Mouse (Mus musculus) testis, postnatal 10 days (tissue): Measurements from ENCODE around the gene Agtpbp1.
"Not testable (repeated sequence)": the region's sequence is repeated elsewhere in the genome, so short reads cannot be mapped to it uniquely, and the experiment has no call there.

Experiments
- DNase-seq: peaks from one replicate; pipeline ENCODE4 v3.0.0; 2021; ENCODE audit warnings: low spot score

Gene Agtpbp1

DNA sequence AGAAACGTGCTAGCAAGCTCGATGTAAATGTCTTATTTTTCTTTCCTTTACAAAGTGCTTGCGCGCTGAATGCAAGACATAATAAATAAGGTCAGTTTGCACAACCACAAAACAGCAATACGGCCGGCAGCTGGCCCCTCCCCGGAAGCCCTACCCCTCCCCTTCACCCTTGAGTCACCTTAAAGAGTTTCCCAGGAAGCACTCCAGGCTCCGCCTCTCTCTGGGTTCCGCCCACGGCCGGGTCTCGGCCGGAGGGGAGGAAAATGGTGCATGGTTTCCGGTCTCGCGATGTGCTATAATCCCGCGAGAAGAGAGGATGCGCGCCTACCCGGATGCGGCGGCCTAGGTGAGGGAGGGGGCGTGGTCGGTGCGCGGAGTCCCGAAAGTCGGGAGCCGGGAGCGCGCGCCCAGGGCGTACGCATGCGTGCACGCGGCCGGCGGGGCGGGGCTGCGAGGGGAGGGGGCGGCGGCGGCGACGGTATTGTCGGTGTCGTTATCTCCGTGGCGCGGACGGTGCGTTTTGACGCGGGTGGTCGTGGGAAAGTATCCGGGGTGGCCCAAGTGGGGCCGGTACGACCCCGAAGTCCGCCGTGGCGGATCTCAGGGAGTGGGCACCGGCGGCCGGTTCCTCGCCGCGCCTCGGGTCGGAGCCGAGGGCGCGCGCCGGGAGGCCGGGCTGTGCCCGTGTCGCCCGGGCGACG is at the start of gene Agtpbp1, which contains the start of gene Naa35:
Agtpbp1 (minus strand) TSS at position 281 of the 701 bp plus-strand sequence.
Naa35 (plus strand) TSS at position 313 of the 701 bp plus-strand sequence.
- DNase-seq = peak; percentile 100

DNA sequence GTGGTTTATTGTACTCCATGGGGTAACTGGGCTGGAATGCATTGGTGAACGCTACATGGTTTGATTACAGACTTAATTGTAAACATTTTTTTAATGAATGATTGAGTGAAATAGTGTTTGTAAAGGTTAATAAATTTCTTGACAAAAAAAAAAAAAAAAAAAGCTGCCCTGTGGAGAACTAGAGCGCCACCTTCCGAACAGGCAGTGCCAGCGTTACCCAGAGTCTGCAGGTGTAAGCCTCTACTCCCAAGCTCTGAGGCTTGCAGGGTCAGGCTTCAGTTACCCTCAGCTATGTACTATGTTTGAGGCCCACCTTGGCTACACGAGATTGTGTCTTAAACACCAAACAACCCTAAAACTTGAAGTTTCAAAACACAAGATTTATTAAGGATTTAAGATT is 49.6 kb upstream of the Agtpbp1 start:
- no peak for DNase-seq

DNA sequence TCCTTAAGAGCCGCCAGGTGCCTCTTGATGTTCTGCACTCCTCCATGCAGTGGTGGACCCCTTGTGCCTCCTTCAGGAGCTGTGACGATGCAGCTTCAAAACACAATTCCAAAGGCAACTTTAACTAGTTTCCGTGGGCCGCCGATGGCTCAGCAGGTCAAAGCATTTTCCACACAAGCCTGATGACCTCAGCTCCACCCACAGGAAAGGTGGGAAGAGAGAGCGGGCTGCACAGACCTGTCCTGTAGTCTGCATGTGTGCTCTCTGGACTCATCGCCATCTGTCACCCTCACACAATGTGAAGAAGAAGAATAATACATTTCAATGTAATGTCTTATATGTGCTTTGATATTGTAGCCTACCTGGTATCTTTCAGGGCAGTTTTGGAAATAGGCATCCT is 41.7 kb upstream of the Agtpbp1 start:
- DNase-seq = no peak

DNA sequence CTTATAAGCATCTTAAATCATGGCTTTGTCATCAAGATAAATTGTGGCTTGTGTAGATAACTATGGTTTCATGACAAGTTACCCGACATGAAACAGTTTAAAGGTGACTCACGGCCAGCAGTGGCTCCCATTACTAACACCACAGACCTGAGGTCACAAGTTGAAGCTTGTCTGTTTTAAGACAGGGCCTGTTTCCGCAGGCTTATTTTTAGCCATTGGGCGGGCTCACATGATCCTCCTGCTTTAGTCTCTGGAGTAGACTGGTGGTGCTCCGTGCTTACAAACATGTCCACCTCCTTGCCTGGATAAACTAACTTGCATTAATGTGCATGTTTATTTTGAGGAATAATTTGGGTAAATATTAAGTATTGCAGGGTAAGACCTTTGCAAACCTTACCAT is 39.9 kb upstream of the Agtpbp1 start:
- no peak for DNase-seq

DNA sequence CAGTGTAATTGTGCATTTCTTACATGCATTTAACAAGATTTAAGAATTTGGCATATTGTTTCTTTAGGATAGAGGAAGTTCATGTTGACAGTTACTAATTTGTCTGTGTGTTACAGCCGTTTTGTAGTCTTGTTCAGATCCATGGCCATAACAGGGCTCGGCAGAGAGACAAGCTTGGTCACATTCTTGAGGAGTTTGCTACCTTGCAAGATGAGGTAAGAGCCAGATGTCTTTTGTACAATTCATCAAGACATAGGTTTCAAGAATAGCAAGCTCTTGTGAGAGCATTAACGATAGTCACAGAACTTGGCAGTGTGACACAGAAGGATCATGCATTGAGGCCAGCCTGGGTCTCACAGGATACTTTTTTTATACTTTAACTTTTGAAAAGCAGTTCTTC is 39.4 kb upstream of the Agtpbp1 start:
- DNase-seq = no peak

DNA sequence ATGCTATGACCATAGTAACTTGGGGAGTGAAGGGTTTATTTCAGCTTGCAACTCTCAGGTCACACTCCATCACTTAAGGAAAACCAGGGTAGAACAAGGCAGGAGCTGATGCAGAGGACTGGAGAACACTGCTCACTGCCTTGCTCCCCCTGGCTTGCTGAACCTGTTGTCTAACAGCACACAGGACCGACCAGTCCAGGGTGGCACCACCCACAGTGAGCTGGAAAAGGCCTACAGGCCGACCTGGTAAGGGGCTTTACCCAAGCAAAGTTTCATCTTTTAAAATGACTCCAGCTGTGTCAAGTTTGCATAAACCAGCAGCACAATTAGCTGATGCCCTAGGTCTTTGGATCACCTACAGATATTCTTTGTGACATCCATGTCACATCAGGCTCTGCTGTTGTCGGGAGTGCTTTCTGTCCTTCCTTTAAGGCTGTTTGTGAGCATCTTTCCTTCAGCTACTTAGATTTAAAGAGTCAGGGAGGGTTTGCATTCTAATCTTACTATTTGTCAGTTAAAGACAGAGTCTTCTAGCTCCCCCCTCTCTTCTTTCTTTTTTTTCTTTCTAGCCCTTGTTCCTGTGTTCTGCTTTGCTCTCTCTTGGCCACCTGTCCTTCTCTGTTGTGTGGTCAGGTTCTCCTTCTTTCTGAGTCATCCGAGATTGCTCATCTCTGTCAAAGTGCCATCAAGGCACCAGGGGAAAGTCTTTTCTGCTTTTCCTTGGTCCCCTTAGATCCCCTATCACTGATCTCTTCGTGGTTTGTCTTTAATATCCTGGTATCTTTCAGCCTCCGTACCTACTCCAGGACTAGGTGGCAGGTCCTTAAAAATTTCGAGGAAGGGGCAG is 36.8 kb upstream of the Agtpbp1 start:
- no peak for DNase-seq

DNA sequence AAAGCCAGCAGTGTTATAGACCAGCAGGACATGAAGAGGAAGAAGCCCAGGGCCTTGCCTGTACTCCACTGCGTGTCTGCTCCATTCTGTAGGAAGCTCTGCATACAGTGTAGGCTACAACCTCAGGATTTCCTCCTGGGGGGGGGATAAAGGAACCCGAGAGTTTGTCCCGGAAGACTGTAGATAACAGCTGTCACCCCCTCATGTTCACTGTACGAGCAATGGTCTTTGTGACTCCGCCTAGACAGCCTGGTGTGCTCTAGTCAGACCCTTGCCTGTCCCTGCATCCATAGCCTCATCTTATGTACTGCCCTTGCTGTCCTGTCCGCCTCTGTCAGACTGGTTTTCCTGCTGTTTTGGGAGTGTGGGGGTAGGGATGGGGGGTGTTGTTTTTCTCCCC is 33.4 kb upstream of the Agtpbp1 start:
- DNase-seq = no peak

DNA sequence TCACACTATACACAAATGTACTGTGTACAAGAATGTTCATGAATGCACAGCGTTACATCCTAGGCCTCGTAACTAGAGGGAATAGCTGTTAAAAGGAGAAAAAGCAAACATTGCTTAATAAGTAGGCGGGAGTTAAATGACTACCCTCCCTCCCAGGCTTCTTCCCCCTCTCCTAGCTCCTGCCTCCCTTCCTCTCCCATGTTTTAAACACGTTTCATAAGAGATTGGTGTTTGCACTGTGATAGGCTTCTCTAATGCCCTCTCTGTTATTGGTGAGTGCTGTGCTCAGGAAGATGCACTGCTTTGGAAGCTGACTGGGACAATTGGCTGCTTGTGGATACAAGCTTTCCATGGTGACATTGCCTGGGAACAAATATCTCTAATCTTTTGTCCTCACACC is 30.5 kb upstream of the Agtpbp1 start:
- DNase-seq = no peak

DNA sequence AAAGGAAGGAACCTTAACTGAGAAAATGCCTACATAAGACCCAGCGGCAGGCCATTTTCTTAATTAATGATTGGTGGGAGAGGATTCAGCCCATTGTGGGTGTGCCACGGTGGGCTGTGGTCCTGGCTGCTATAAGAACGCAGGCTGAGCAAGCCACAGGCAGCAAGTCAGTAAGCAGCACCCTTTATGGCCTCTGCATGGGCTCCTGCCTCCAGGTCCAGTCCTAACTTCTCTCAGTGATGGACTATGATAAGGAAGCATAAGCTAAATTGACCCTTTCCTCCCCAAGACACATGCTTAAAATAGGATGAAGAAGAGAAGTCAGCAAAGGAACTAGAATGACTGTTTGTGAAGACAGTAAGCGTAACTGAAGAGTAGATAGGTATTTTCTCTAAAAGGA is 30.1 kb upstream of the Agtpbp1 start:
- no peak for DNase-seq

DNA sequence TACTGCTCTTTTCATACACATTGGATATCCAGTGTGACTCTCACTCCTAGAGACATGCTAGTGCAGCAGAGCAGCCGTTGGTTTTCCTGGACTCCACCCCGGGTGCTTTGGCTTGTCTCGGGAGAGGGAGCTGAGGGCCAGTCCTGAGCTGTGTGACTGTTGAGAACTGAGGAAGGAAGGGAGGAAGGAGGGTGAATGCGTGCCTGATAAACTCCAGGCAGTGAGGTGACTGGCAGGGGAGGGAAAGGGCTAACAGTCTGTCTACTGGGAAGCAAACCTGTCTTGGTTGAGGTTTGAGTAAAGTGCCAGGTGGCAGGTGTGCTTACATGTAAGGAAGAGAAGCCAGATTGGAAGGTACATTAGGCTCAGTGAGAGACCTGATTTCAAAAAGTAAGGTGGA is 28.8 kb upstream of the Agtpbp1 start:
- DNase-seq = no peak

DNA sequence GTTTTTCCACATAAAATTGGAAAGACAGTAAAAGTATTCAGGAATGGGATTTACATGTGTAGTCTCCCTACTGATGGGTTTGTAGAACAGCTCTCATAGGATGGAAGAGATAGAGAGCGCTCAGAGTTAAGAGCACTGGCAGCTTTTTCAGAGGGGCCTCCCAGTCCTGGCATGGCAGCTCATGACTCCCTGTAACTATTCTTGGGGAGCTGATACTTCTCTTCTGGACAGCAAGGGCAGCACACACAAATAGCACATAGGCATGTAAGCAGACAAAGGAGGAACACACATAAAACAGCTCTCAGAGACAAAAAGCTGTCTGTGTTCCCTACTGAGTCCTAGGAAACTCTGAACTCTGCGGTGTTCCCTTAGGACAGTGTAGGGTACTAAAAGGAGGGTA is 25.4 kb upstream of the Agtpbp1 start:
- no peak for DNase-seq

DNA sequence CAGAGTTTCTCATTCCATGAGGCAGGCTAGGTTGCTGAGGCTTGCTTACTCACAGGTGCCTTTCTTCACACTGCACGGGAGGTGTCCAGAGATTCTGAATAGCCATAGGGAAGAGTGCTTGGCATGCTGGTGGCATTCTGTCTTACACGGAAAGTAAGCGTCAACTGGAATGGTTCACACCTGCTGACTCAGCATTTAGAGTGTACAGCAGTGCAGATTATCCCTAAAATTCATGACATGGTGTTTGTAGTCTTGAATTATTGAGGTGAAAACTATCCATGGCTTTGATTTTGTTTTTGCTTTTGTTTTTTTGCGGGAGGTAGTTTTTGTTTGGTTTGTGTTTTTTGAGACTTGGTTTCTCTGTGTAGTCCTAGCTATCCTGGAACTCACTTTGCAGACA is 24.9 kb upstream of the Agtpbp1 start:
- DNase-seq = no peak

DNA sequence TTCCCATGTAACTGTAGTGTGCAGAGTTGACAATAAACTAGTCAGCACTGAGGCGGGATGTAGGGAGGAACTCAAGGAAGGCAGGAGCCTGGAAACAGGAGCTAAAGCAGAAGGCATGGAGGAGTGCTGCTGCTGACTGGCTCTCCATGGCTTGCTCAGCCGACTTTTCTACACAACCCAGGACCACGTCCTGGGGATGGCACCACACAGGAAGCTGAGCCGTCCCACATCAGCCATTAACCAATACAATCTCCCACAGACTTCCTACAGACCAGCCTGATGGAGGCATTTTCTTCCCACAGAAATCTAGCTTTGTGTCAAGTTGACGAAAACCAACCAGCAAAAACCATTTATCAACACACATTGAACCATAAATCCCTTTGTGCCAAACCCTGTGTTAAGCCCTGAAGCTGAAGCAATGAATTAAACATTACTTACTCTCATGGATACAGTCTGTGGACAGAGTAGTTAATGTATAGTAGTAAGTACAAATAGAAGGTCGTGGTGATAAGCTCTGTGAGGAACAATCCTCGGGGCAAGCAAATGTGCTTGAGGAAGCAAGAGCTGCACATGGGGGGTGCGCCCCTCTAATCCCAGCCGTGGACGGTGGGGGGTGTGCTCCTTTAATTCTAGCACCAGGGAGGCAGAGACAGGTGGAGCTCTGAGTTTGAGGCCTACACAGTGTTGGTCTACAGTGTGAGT is 20.3 kb upstream of the Agtpbp1 start:
- DNase-seq = no peak

DNA sequence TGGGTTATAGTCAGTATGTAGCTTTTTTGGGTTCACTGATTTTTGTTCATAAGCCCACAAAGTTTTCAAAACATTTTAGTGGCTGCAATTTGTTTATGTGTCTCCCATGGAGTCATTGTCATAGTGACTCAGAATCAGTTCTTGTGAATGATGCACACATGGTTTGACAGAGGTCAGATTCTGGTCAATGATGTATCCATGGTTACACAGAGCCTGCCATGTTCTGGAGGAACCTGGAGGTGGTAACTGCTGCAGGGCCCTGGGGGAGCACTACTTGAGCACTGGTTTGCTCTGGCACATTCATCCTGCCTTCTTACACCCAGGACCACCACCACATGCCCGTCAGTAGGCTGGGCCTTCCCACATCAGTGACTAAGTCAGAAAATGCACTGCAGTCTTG is 19.5 kb upstream of the Agtpbp1 start:
- DNase-seq = no peak

DNA sequence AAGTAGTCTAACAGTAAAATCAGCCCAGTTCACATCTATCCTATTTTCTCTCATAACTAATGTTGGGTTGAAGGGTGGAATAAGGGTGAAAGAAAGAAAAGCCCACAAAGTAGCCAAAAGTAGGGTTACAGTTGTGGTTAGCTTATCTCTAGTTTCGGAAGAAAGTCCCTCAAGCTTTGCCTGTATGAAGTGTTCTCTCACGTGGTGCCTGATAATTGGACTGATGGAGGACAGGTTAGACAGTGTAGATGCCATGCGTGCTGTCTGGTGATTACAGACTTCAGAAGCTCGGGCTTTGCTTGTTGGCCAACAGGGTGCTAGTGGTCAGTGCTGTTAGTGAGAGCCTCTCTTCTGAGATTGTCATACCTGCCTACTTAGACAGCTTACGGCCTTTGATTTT is 18.1 kb upstream of the Agtpbp1 start:
- no peak for DNase-seq

DNA sequence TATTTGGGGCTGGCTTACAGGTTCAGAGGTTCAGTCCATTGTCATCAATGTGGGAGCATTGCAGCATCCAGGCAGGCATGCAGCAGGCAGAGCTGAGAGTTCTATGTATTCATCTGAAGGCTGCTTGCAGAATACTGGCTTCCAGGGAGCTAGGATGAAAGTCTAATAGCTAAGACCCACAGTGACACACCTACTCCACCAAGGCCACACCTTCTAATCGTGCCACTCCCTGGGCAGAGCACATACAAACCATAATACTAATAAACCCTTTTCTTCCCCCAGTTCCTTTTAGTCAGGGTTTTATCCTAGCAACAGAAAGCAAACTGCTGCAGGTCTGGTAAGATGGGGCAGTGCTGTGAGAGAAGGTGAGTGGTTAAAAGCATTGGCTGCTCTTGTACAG is 7.6 kb upstream of the Agtpbp1 start:
- DNase-seq = no peak

DNA sequence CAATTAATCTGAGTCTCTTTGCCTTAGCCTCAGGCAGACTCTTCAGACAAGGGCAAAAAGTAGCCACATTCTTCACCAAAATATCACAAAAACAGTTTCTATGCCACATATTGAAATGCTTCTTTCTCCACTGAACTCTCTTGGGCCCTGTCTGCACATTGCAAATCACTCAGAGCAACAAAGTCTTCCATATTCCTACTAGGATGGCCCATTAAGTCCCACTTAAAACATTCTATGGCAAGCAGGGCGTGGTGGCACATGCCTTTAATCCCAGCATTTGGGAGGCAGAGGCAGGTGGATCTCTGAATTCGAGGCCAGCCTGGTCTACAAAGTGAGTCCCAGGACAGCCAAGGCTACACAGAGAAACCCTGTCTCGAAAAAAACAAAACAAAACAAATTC is 7.0 kb upstream of the Agtpbp1 start:
- DNase-seq = not testable (repeated sequence)

DNA sequence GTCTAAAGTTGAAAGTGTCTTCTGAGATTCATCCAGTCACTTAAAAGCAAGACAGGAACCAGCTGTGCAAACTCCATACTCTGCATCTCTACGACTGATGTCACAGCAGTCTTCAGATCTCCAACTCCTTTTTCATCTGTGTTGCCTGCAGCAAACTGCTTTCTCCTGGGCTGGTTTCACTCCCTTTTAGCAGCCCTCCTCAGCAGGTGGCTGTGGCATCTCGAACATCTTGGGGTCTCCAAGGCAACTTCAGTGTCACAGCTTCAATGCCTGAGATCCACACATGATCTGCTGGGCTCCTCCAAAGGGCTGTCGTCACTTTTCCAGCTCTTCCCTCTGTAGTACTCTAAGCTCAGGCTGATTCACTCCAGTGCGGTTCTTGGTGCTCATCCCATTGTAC is 5.7 kb upstream of the Agtpbp1 start:
- no peak for DNase-seq

DNA sequence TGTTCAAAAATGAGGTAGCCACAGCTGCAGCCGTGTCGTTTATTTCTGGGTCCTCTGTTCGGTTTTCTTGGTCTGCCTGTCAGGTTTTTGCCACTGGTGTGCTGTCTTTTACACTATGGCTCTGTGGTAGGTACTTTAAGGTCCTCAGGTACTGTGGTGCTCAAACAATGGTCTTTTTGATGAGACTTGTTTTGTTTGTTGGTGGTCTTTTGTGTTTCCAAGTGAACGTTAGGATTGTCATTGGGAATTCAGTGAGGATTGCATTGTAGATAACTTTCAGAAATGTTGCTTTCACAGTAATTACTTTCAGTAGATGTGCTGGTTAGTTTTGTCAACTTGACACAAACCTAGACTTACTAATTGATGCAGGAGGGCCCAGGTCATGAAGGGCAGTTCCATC is 4.6 kb upstream of the Agtpbp1 start:
- DNase-seq = no peak

DNA sequence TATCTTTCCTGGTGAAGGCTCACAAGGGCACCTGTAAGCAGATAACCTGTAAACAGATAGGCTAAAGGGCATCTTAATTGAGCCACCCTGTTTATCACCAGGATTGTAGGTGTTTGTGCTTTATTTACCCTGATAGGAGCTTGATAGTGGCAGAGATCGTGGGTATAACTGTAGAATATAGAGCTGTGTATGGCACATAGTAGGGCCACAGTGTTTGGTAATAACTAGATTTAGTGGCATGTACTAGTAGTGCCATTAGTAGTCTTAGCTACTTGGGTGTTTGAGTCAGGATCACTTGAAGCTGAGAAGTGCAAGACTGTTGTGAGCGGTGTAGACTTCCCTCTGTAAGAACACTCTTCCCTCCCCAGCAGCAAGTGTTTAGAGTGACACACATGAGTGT is 2.2 kb upstream of the Agtpbp1 start:
- DNase-seq = no peak

DNA sequence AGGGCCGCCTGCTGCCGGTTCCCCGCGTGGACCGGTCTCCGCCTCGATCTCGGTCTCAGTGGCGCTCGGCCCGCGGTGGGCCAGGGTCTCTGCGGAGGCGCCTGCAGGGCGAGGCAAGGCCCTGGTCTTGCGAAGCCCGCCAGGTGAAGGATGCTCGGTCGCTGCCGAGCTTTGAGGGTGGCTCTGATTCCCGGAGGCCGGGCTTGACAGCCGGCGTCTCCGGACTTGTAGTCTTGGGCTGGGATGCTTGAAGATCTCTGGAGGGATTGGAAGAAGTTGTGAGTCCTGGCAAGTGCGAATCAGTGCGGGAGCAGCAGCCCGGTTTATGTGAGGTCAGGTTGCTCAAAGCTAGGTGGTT is 600 bp upstream of the Agtpbp1 start:
- no peak for DNase-seq

DNA sequence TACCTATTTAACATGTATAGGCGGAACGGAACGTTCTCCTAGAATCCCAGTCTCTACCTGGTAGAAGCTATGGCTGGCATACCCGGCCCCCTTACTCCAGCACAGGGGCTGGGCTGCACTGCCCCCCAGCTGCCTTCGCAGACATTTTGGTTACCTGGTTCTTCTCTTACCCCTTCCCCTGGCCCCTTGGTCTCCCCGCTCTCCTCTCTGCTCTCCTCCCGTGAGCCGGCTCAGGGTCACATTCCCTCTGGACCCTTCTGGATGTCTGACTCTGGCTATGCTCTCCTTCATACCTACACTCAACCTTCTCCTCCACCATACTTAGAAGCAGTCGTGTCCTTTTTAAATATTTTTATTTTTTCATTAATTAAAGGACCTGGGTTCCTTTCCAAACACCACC is 546 bp downstream of the Agtpbp1 start:
- DNase-seq = peak; percentile 61

DNA sequence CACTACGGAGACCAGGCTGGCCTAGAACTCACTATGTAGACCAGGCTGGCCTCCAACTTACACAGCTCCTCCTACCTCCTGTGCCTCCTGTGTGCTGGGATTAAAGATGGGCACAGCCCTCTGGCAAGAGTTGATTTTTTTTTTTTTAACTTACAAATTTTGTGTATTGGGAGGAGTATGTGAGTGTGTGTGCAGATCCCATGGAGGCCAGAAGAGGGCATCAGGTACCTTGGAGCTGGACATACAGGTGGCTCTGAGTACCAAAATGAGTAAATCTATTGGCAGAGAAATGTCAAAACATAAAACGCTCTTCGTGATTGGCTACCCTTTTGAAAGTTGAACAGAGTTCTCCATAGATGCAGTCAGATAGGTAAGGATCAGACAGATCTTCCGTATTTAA is 4.1 kb downstream of the Agtpbp1 start:
- DNase-seq = no peak
